Mouse (Mus musculus) layer of hippocampus, adult 2 months (tissue): ENCODE measurements around the gene Serpinb3b. TPM values are rescaled to one million over a fixed set of nuclear protein-coding genes. Genes with fewer than 3 reads are reported as not detected.
"Not testable (repeated sequence)": the region's sequence is repeated elsewhere in the genome, so short reads cannot be mapped to it uniquely, and the experiment has no call there.

Experiments
- DNase-seq, 2 experiments: peaks; one replicate each; pipeline ENCODE4 v3.0.0; 2022; ENCODE audit warnings: low spot score in 2 of 2
- H3K27ac ChIP-seq: fragments of 200-600 bp; 2 replicates; pipeline ENCODE4 v1.8.1; 2022
- H3K4me3 ChIP-seq: fragments of 200-600 bp; 2 replicates; pipeline ENCODE4 v1.8.1; 2022; ENCODE audit warnings: mild to moderate bottlenecking
- CTCF ChIP-seq: fragments of 200-600 bp; conservative IDR thresholded peaks from 2 replicates; pipeline ENCODE4 v1.8.1; 2022; ENCODE audit warnings: antibody characterized with exemption, mild to moderate bottlenecking, moderate library complexity
- long read RNA-seq, 2 experiments: library from polyadenylated mRNA; stranded (forward); transcript quantifications; one replicate each; pipeline ENCODE4 v2.0.0; 2021; ENCODE audit warnings: borderline mapping rate in 2 of 2
- total RNA-seq, 2 experiments: library from RNA; stranded (reverse); gene quantifications; 2 replicates each; pipeline ENCODE4 v1.2.3; 2021

Serpinb3b gene
- total RNA-seq: not detected
- long read RNA-seq, experiment 1: 0 reads
- long read RNA-seq, experiment 2: 0 reads

- not testable (repeated sequence) for H3K4me3 ChIP-seq, H3K27ac ChIP-seq, DNase-seq
These were observed at the start of gene Serpinb3b, which contains the start of gene Serpinb3c for GRCm38 (mm10) chr1:107278261-107278660. TSS of gene Serpinb3b (minus strand) at chr1:107278361. TSS of gene Serpinb3c (minus strand) at chr1:107278371.

GRCm38 (mm10) chr1:107243170-107243569 is 35.0 kb downstream of the Serpinb3b start:
- peak; percentile 77 for TF ChIP-seq CTCF
- DNase-seq: peak; percentile 5 to 16
- not testable (repeated sequence) for H3K4me3 ChIP-seq, H3K27ac ChIP-seq

GRCm38 (mm10) chr1:107217276-107217675 is 60.9 kb downstream of the Serpinb3b start:
- not testable (repeated sequence) for H3K4me3 ChIP-seq, H3K27ac ChIP-seq, DNase-seq

DNA sequence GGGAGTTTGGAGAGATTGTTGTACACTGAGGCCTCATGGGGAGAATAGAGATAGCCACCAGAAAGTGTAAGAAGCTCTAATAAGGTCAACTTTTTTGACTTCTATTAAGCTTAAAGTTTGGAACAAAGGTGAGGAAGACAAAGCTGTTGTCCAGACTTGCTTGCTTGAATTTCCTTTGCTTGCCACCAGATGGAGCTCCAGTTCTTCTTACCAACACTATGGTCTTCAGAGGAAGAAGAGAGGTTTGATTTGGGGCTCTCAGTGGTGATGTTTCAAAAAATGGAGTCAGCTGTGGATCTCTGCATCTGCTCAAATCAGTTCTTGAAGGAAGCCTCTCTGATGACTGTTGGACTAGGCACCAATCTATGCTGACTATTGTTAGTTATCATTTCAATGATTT is 150.7 kb downstream of the Serpinb3b start:
- peak; percentile 74 for TF ChIP-seq CTCF
- not testable (repeated sequence) for H3K4me3 ChIP-seq, H3K27ac ChIP-seq
- DNase-seq: peak in 1 of 2 experiments; percentile 2

Other genes with a start within 250 kb of the Serpinb3b start
- not detected for gene Serpinb3a, start 226.1 kb downstream of the Serpinb3b start, total RNA-seq
- not detected for gene Serpinb3d, start 194.9 kb downstream of the Serpinb3b start, total RNA-seq
- gene Serpinb3c, start within 50 bp of the Serpinb3b start, total RNA-seq: not detected
- gene Serpinb11, start 82.8 kb upstream of the Serpinb3b start, total RNA-seq: not detected
- gene Serpinb7, start 121.3 kb upstream of the Serpinb3b start, total RNA-seq: not detected
- gene Serpinb2, start 233.1 kb upstream of the Serpinb3b start, total RNA-seq: not detected